Mouse (Mus musculus) midbrain, postnatal 0 days (tissue): Measurements from ENCODE around the gene Ly6f. TPM values are rescaled to one million over a fixed set of nuclear protein-coding genes. Genes with fewer than 3 reads are reported as not detected.
"Not testable (repeated sequence)": the region's sequence is repeated elsewhere in the genome, so short reads cannot be mapped to it uniquely, and the experiment has no call there.

Source experiments
- ATAC-seq: fragments of 200-750 bp; cut with Nextera tagmentation; 2 replicates; pipeline ENCODE4 v1.8.0; 2017; ENCODE audit warnings: moderate number of reproducible peaks, mild to moderate bottlenecking, moderate TSS enrichment, moderate library complexity; ENCODE audit not compliant: low FRiP score
- DNase-seq: peaks from one replicate; pipeline ENCODE4 v3.0.0-alpha.2; 2015; ENCODE audit warnings: low spot score
- H3K27ac ChIP-seq: fragments of 300-500 bp; sonication (generic); 2 replicates; pipeline ENCODE4 v1.5.1; 2014; ENCODE audit warnings: low read depth, mild to moderate bottlenecking, low read length, mixed read lengths
- H3K27me3 ChIP-seq: fragments of 300-500 bp; sonication (generic); 2 replicates; pipeline ENCODE4 v1.6.1; 2014; ENCODE audit warnings: low read length, control low read depth, mixed read lengths; ENCODE audit not compliant: insufficient read depth
- H3K36me3 ChIP-seq: fragments of 300-500 bp; sonication (generic); 2 replicates; pipeline ENCODE4 v1.6.1; 2014; ENCODE audit warnings: low read length, control low read depth, mixed read lengths; ENCODE audit not compliant: insufficient read depth
- H3K4me1 ChIP-seq: fragments of 300-500 bp; sonication (generic); 2 replicates; pipeline ENCODE4 v1.6.1; 2014; ENCODE audit warnings: mild to moderate bottlenecking, control low read depth, antibody characterized with exemption, low read length, mixed read lengths; ENCODE audit not compliant: insufficient read depth
- H3K4me2 ChIP-seq: fragments of 300-500 bp; sonication (generic); 2 replicates; pipeline ENCODE4 v1.6.1; 2014; ENCODE audit warnings: low read depth, mild to moderate bottlenecking, low read length, mixed read lengths; ENCODE audit not compliant: poor library complexity, severe bottlenecking
- H3K4me3 ChIP-seq: fragments of 300-500 bp; sonication (generic); 2 replicates; pipeline ENCODE4 v1.5.1; 2014; ENCODE audit warnings: low read depth, mild to moderate bottlenecking, low read length, moderate library complexity
- H3K9ac ChIP-seq: fragments of 300-500 bp; sonication (generic); replicated peaks from 2 replicates; pipeline ENCODE4 v1.6.1; 2014; ENCODE audit warnings: mild to moderate bottlenecking, low read length, moderate library complexity, mixed read lengths; ENCODE audit not compliant: poor library complexity, severe bottlenecking
- H3K9me3 ChIP-seq: fragments of 300-500 bp; sonication (generic); 2 replicates; pipeline ENCODE4 v1.6.1; 2016; ENCODE audit warnings: low read length, control low read depth
- CTCF ChIP-seq: IDR thresholded peaks from 2 replicates; pipeline ENCODE4 v1.5.1; 2016; ENCODE audit warnings: antibody characterized with exemption, mild to moderate bottlenecking
- WGBS: fragments of 180-500 bp; shearing (Covaris S2); extraction: QIAGEN DNeasy Blood & Tissue Kit; methylation state at CpG from one replicate; pipeline ENCODE4 v1.1.7; 2014; 5-methylcytosine and 5-hydroxymethylcytosine counted together
- polyA plus RNA-seq: library from polyadenylated mRNA; unstranded; fragments of >200 nt; fragmentation: Nextera tagmentation; extraction: Ambion mirVana; gene quantifications from 2 replicates; pipeline ENCODE4 v1.2.1, GENCODE M21; 2015
- total RNA-seq: library from RNA; depleted of rRNA; stranded (reverse); fragments of >200 nt; gene quantifications from 2 replicates; pipeline ENCODE4 v1.2.3, GENCODE M21; 2014

Ly6f gene
- total and polyA plus RNA-seq, 2 experiments from 2014 or later, result not detected

DNA sequence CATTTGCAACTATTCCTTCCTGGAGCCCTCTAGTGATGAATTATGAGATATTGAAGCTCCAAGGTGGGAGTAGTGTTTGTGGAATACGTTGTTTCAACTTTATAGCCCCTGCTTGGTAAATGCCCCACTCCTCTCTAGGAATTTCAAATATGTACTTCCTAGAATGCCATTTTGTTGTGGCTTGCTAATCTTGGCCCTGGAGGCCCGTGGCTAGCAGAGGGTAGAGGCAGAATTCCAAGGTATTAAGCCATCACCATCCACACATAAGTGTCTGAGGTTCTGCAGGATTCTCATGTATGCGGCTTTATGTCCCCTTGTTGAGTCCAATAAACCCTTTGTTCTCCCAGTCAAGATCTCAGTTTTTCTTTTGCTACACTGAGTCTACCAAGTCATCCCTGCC, 3.7 kb downstream of the Ly6f start:
- Histone ChIP-seq H3K36me3 (no peaks in the 10 kb centered on the region), H3K9ac (no peak overlapping the region), H3K9me3 (no peaks in the 10 kb centered on the region), H3K4me3 (no peak overlapping the region), H3K4me1 (no peaks in the 10 kb centered on the region), H3K27ac (no peak overlapping the region), H3K27me3 (no peaks in the 10 kb centered on the region), H3K4me2 (no peak overlapping the region)
- DNase-seq (no peak), ATAC-seq (no peak)
- no peak for TF ChIP-seq CTCF
- WGBS, result 71% methylated on average over 3 of the region's 3 CpGs

DNA sequence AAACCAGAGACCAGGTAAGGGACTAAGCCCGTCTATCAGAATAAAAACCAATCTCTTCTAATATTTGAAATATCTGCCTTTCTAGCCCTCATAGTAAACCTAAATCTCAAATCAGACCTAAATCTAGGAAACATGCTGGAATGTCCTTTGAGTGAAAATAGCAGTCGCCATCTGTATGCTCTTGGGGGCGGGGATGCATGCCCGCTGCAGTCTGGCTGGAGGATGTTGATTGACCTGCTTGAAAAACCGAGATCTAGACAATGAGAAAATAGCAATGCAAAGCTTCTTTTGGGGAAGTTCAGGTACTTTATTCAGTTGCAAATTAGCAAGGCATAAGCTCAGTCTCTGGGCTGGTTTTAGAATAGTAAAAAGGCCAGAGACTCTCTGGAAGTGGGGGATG, 13.8 kb downstream of the Ly6f start:
- not testable (repeated sequence) for H3K4me3 ChIP-seq, H3K4me2 ChIP-seq, H3K4me1 ChIP-seq, H3K27me3 ChIP-seq, H3K9ac ChIP-seq, H3K27ac ChIP-seq, DNase-seq, H3K9me3 ChIP-seq, H3K36me3 ChIP-seq, ATAC-seq
- 55% methylated on average over 5 of the region's 5 CpGs for WGBS

DNA sequence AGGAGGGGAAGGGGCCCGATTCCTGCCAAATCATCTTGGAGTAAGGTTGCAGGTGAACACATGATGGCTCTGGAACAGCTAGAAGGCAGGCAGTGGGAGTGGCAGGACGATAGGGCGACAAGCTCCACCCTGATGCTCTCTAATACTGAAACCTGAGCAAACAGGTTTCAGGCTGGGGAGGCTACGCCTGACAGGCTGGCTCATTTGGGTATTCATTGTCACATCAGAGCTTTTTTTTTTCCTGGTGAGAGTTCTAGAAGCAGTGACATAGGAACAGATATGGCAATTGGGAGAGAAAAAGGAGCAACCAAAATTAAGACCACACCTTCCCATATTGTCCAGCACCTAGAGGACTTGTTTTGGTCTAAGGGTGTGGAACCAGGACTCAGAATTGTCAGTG, 18.3 kb downstream of the Ly6f start:
- not testable (repeated sequence) for H3K4me3 ChIP-seq, H3K27me3 ChIP-seq, H3K4me1 ChIP-seq, ATAC-seq, H3K9me3 ChIP-seq, H3K4me2 ChIP-seq, H3K9ac ChIP-seq, H3K27ac ChIP-seq, H3K36me3 ChIP-seq, DNase-seq
- 90% methylated on average over 4 of the region's 4 CpGs for WGBS

GRCm38 (mm10) chr15:75292377-75292776, 24.2 kb downstream of the Ly6f start:
- Histone ChIP-seq H3K9me3 (no peaks in the 10 kb centered on the region), H3K4me2 (no peak overlapping the region), H3K27me3 (no peaks in the 10 kb centered on the region), H3K4me3 (no peak overlapping the region), H3K27ac (no peak overlapping the region), H3K9ac (no peak overlapping the region), H3K36me3 (no peaks in the 10 kb centered on the region), H3K4me1 (no peaks in the 10 kb centered on the region)
- ATAC-seq (no peak), DNase-seq (no peak)
- 84% methylated on average over 1 of the region's 1 CpGs for WGBS
- TF ChIP-seq CTCF, result no peak

DNA sequence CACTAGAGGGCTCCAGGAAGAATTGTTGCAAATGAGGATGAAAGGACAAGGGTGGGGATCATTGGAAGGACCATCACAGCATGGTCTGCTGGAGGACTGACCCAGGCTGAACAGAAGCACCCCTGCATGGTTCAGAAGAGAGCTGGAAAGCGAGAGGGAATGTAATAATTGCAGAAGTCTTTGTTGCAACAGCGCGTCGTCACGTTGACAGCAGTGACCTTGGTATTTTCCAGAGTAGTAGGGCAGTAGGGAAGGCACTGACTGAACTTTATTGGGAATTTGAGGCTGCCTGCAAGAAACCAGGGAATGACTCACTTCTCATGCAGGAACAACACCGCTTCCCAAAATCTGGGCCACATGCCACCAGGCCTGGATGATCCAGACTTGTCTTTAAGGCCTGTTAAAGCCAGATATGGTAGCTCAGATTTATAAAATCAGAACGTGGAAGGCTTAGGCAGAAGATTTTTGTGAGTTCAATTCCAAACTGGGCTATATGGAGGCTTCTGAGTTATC, 25.7 kb downstream of the Ly6f start:
- H3K27ac ChIP-seq, result no peak overlapping the region

GRCm38 (mm10) chr15:75306101-75306500, 37.9 kb downstream of the Ly6f start:
- TF ChIP-seq CTCF, result no peak
- no peak for DNase-seq
- WGBS, result 49% methylated on average over 1 of the region's 1 CpGs
- no peak overlapping the region for H3K4me3 ChIP-seq
- no peaks in the 10 kb centered on the region for H3K27me3 ChIP-seq
- no peak overlapping the region for H3K9ac ChIP-seq
- no peaks in the 10 kb centered on the region for H3K4me1 ChIP-seq
- no peaks in the 10 kb centered on the region for H3K36me3 ChIP-seq
- H3K4me2 ChIP-seq, result no peak overlapping the region
- no peak overlapping the region for H3K27ac ChIP-seq
- H3K9me3 ChIP-seq, result no peaks in the 10 kb centered on the region; the same call in 1 of the 2 replicates
- ATAC-seq, result no peak

More for the DNA sequence above, 25.7 kb downstream of the Ly6f start:
- H3K9me3 ChIP-seq, result no peaks in the 10 kb centered on the region
- no peak for ATAC-seq
- no peaks in the 10 kb centered on the region for H3K36me3 ChIP-seq
- no peak overlapping the region for H3K9ac ChIP-seq
- no peak overlapping the region for H3K4me3 ChIP-seq
- WGBS, result 89% methylated on average over 7 of the region's 7 CpGs
- no peaks in the 10 kb centered on the region for H3K4me1 ChIP-seq
- DNase-seq, result no peak
- H3K27me3 ChIP-seq, result no peaks in the 10 kb centered on the region
- no peak overlapping the region for H3K4me2 ChIP-seq
- no peak for TF ChIP-seq CTCF
